Mouse (Mus musculus): ENCODE measurements around the gene Plekha4. TPM values are rescaled to one million over a fixed set of nuclear protein-coding genes. Genes with fewer than 3 reads are reported as not detected.

The Plekha4 gene
- polyA plus RNA-seq, 1 experiment from 2014 or later, result 1.3 TPM

DNA sequence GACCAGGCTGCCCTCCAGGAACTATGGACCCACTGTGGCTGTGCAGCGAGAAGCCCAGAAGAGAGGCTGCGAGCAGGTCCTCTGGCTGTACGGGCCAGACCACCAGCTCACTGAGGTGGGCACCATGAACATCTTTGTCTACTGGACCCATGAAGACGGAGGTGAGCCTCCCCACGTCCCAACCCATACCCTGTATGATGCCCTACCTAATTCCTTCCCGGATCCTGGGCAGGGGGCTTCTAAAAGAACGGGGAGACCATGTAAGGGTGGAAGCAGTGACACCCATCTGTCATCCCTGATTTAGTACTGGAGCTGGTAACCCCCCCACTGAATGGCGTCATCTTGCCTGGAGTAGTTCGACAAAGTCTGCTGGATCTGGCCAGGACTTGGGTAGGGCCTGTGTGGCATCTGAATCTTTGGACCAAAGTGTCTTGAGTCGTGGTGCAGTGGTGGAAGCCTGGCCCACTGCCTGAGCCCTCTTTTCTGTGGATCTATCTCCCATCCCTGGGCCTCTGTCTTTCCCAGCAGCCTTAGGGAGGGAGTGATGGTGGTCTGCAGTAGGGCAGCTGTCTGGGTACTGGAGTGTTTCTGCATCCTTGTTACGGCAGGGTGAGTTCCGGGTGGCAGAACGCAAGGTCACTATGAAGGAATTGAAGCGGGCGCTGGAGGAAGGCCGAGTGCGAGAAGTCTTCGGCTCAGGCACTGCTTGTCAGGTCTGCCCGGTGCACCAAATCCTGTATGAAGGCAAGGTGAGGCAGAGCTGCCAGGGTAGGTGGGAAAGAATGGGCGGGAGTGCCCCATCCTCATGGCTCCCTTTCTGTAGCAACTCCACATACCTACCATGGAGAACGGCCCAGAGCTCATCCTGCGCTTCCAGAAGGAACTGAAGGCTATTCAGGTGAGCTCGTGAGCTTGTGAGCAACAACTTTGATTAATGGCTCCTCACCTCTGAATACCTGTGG, 61.8 kb downstream of the Plekha4 start:
- Histone ChIP-seq H3K4me1 (peaks cover 4% of the 10 kb centered on the region), H3K4me3 (no peak overlapping the region), H3K9ac (no peak overlapping the region), H3K36me3 (replicated peaks) (no peaks in the 10 kb centered on the region), H3K27me3 (replicated peaks) (no peaks in the 10 kb centered on the region), H3K27ac (0 out of 2 replicates have a peak overlapping the region, but pooled peaks have one; percentile 8), H3K9me3 (no peaks in the 10 kb centered on the region), H3K4me2 (no peak overlapping the region)
- WGBS, result 94% methylated on average over 23 of the region's 23 CpGs
- ATAC-seq (replicated peaks), result no peak

GRCm38 (mm10) chr7:45589173-45589572, 63.0 kb downstream of the Plekha4 start:
- Histone ChIP-seq H3K9me3 (no peaks in the 10 kb centered on the region), H3K36me3 (replicated peaks) (no peaks in the 10 kb centered on the region), H3K4me3 (peak overlapping the region; percentile 39), H3K4me1 (peaks cover 4% of the 10 kb centered on the region), H3K4me2 (peak overlapping the region; percentile 64), H3K27me3 (replicated peaks) (no peaks in the 10 kb centered on the region), H3K27ac (peak overlapping the region; percentile 80), H3K9ac (peak overlapping the region; percentile 39)
- 4% methylated on average over 19 of the region's 19 CpGs for WGBS
- ATAC-seq (replicated peaks), result peak; percentile 99

- 0 out of 2 replicates have a peak, but pooled peaks have one; percentile 0 for ATAC-seq (replicated peaks)
- Histone ChIP-seq H3K27ac (no peak overlapping the region), H3K36me3 (replicated peaks) (no peaks in the 10 kb centered on the region), H3K4me1 (peaks cover 4% of the 10 kb centered on the region), H3K27me3 (replicated peaks) (no peaks in the 10 kb centered on the region), H3K4me2 (no peak overlapping the region), H3K9me3 (no peaks in the 10 kb centered on the region), H3K9ac (no peak overlapping the region), H3K4me3 (no peak overlapping the region)
- WGBS, result 93% methylated on average over 5 of the region's 5 CpGs
Measured at GRCm38 (mm10) chr7:45589898-45590297, 63.8 kb downstream of the Plekha4 start.

DNA sequence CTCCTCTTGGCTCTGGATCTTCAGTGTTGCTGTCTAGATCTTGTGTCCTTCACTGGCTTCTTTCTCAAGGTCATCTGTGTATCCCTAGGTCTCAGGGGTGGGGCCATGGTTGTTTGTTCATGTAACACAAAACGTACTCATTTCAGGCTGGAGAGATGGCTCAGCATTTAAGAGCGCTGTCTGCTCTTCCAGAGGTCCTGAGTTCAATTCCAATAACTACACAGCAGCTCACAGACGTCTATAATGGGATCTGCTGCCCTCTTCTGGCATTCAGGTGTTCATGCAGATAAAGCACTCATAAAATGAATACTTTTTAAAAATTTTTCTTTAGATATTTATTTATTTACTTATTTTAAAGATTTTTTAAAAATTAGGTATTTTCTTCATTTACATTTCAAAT, 64.7 kb downstream of the Plekha4 start:
- Histone ChIP-seq H3K27me3 (replicated peaks) (no peaks in the 10 kb centered on the region), H3K4me1 (peaks cover 4% of the 10 kb centered on the region), H3K27ac (no peak overlapping the region), H3K36me3 (replicated peaks) (no peaks in the 10 kb centered on the region), H3K4me3 (no peak overlapping the region), H3K4me2 (no peak overlapping the region), H3K9me3 (no peaks in the 10 kb centered on the region), H3K9ac (no peak overlapping the region)
- 64% methylated on average over 3 of the region's 3 CpGs for WGBS
- ATAC-seq (replicated peaks), result no peak

- Histone ChIP-seq H3K36me3 (replicated peaks) (no peaks in the 10 kb centered on the region), H3K4me1 (peaks cover 4% of the 10 kb centered on the region)
- 77% methylated on average over 7 of the region's 7 CpGs for WGBS
Measured at GRCm38 (mm10) chr7:45591880-45592279, 65.8 kb downstream of the Plekha4 start.

GRCm38 (mm10) chr7:45593118-45593815, 67.1 kb downstream of the Plekha4 start:
- H3K27ac ChIP-seq, result no peak overlapping the region
- H3K9me3 ChIP-seq, result no peaks in the 10 kb centered on the region
- ATAC-seq (replicated peaks), result no peak
- no peak overlapping the region for H3K9ac ChIP-seq
- peaks cover 4% of the 10 kb centered on the region for H3K4me1 ChIP-seq
- no peak overlapping the region for H3K4me3 ChIP-seq
- no peak overlapping the region for H3K4me2 ChIP-seq
- H3K36me3 ChIP-seq (replicated peaks), result no peaks in the 10 kb centered on the region
- H3K27me3 ChIP-seq (replicated peaks), result no peaks in the 10 kb centered on the region
- WGBS, result 26% methylated on average over 10 of the region's 10 CpGs

More at GRCm38 (mm10) chr7:45591880-45592279, 65.8 kb downstream of the Plekha4 start:
- ATAC-seq (replicated peaks), result no peak
- Histone ChIP-seq H3K9ac (no peak overlapping the region), H3K9me3 (no peaks in the 10 kb centered on the region), H3K4me2 (no peak overlapping the region), H3K4me3 (no peak overlapping the region), H3K27me3 (replicated peaks) (no peaks in the 10 kb centered on the region), H3K27ac (no peak overlapping the region)

DNA sequence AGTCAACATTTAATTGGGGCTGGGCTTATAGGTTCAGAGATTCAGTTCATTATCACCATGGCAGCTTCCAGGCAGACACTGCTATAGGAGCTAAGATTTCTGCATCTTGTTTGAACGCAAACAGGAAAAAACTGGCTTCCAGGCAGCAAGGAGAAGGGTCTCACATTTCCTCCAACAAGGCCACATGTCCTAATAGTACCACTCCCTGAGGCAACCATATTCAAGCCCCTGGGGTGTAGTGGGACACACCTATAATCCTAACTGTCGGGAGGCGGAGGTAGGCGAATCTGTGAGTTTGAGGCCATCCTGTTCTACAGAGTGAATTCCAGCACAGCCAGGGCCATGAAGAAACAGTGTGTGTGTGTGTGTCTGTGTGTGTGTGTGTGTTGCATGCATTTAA, 69.0 kb downstream of the Plekha4 start:
- H3K4me1 ChIP-seq, result no peaks in the 10 kb centered on the region
- no peak overlapping the region for H3K9ac ChIP-seq
- H3K4me3 ChIP-seq, result no peak overlapping the region
- no peak overlapping the region for H3K4me2 ChIP-seq
- H3K9me3 ChIP-seq, result no peaks in the 10 kb centered on the region
- WGBS, result 83% methylated on average over 4 of the region's 4 CpGs
- no peaks in the 10 kb centered on the region for H3K27me3 ChIP-seq (replicated peaks)
- H3K36me3 ChIP-seq (replicated peaks), result no peaks in the 10 kb centered on the region
- H3K27ac ChIP-seq, result no peak overlapping the region
- no peak for ATAC-seq (replicated peaks)

DNA sequence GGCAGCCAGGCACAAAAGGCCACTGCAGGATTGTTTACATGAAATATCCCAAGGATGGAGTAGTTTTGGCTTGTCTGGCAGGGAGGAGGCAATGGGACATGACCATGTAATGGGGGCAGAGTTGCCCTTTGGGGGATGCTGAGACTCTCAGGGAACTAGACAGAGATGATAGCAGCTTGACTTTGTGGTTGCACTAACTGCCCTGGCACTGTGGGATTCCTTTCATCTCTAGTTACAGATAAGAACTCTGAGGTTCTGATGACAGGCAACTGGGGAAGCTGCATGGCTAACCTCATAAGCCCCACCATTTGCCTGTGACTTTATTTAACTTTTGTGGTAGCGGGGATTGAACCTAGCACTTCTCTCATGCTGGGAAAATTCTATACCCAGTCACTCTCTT, 70.0 kb downstream of the Plekha4 start:
- no peaks in the 10 kb centered on the region for H3K9me3 ChIP-seq
- H3K27me3 ChIP-seq (replicated peaks), result no peaks in the 10 kb centered on the region
- no peaks in the 10 kb centered on the region for H3K4me1 ChIP-seq
- H3K4me3 ChIP-seq, result no peak overlapping the region
- no peak overlapping the region for H3K27ac ChIP-seq
- no peak for ATAC-seq (replicated peaks)
- H3K36me3 ChIP-seq (replicated peaks), result no peaks in the 10 kb centered on the region
- H3K4me2 ChIP-seq, result no peak overlapping the region
- 83% methylated on average over 1 of the region's 1 CpGs for WGBS
- H3K9ac ChIP-seq, result no peak overlapping the region

DNA sequence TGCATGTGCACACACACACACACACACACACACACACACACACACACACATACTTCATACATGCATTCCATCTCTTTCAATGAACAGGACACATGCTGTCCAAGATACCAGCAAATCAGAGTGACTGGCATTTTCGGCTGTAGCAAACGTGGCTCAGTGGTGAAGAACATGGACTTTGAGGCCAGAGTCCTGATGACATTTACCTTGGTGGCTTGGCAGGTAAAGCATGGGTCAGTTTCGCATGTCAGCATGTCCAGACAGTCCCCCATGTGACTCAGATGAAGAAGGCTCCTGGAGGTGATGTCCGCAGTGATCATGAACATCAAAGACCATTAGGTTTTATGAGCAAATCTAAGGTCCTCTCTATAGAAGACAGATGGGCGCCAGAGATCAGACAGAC, 70.9 kb downstream of the Plekha4 start:
- 89% methylated on average over 5 of the region's 5 CpGs for WGBS

GRCm38 (mm10) chr7:45597527-45597926, 71.4 kb downstream of the Plekha4 start:
- Histone ChIP-seq H3K4me3 (no peak overlapping the region), H3K9ac (no peak overlapping the region), H3K27ac (no peak overlapping the region), H3K4me2 (no peak overlapping the region), H3K36me3 (replicated peaks) (no peaks in the 10 kb centered on the region), H3K9me3 (no peaks in the 10 kb centered on the region), H3K4me1 (no peaks in the 10 kb centered on the region), H3K27me3 (replicated peaks) (no peaks in the 10 kb centered on the region)
- no peak for ATAC-seq (replicated peaks)
- WGBS, result 89% methylated on average over 6 of the region's 6 CpGs

More for the DNA sequence above, 70.9 kb downstream of the Plekha4 start:
- no peaks in the 10 kb centered on the region for H3K9me3 ChIP-seq
- H3K27me3 ChIP-seq (replicated peaks), result no peaks in the 10 kb centered on the region
- H3K4me3 ChIP-seq, result no peak overlapping the region
- no peak overlapping the region for H3K4me2 ChIP-seq
- no peaks in the 10 kb centered on the region for H3K4me1 ChIP-seq
- H3K36me3 ChIP-seq (replicated peaks), result no peaks in the 10 kb centered on the region
- H3K9ac ChIP-seq, result no peak overlapping the region
- H3K27ac ChIP-seq, result no peak overlapping the region
- ATAC-seq (replicated peaks), result no peak

DNA sequence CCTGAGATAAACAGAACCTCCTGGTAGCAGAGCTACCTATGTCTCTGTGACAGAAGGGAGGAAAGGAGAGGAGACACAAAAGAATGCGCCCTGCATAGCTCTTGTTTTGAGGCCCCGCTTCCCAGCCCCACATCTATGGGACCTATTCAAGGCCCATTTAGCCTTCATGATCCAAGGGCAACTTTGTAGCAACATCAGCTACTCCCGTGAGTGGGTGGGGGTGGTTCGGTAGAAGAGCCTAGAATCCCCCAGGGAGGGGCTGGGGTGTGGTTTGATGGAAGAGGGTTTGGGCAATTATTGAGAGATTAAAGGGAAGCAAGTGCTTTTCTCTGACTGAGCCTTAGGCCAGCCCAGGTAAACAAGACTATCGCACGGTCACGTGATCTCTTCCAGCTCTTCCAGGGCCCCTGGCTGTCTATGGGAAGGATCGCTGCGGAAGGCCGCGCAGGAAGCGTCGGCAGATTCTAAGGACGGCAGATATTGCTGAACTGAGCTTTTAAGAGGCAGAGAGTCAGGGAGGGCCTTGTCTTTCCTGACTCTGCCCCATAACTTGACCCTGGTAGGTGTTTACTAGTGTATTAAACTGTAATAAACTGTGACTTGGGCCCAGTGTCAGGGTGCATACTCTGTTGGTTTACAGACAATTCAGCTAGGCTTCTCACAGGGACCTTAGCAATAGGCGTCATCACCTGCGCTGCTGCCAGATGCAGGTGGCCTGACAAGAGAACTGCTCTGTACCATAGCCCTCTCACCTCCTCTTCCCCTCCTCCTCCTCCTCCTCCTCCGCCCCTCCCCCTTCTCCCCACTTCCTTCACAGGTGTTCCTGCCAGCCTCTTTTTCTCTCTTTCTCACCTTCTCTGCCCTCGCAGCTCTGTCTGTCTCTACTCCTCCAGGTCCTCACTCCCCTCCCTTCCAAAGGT, 73.1 kb downstream of the Plekha4 start:
- Histone ChIP-seq H3K4me2 (no peak overlapping the region), H3K27ac (no peak overlapping the region), H3K4me3 (no peak overlapping the region), H3K9me3 (no peaks in the 10 kb centered on the region), H3K4me1 (no peaks in the 10 kb centered on the region), H3K36me3 (replicated peaks) (no peaks in the 10 kb centered on the region), H3K27me3 (replicated peaks) (no peaks in the 10 kb centered on the region), H3K9ac (no peak overlapping the region)
- 55% methylated on average over 18 of the region's 18 CpGs for WGBS
- ATAC-seq (replicated peaks), result no peak
